Mouse (Mus musculus) frontal cortex, postnatal 36 days (tissue): ENCODE data around the gene Sult2a7.

Experiments
- DNase-seq, 2 experiments: peaks; one replicate each; pipeline ENCODE4 v3.0.0; 2022; ENCODE audit warnings: low spot score in 2 of 2

The Sult2a7 gene

DNA sequence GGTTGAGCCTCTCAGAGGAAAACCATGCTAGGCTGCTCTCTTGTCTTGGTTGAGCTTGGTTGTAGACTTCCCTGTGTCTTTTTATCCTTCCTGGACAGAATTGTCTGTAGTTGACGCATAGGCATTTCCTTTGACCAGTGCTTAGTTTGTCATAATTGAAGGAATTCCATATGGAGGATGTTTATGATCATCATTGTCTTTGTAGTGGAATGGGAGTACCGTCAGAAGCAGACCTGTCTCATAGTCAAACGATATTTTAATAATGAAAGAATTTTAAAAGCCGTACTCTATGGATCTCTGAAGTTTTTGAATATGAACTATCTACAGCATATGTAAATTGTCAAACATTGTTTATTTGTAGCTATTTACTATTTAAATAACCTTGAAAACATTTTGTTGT, at the start of gene Sult2a7:
Gene Sult2a7 (minus strand): TSS at position 101 of the 400 bp plus-strand sequence.
- no peak for DNase-seq

- DNase-seq: no peak
Observed at GRCm38 (mm10) chr7:14525280-14525679, 31.2 kb upstream of the Sult2a7 start.

DNA sequence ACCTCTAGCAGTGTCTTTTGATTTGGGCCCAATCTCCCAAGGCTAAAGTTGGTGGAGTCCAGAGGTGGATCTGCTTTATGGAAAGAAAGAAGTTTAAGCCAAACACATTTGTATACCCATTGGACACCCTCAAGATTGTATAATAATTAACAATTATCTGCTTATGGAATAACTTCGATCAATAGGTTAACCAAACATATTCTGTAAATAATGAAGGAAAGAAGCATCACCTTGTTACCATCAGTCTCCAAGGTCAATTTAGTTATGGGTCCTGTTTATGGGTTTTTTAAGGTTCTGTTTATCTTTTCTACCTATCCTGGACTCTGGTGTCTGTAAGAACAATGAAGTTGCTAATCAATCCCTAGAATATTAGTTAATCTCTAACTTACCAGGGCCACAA, 28.6 kb upstream of the Sult2a7 start:
- DNase-seq: no peak

GRCm38 (mm10) chr7:14518301-14518700, 24.3 kb upstream of the Sult2a7 start:
- DNase-seq: no peak

- DNase-seq: no peak
Observed at GRCm38 (mm10) chr7:14492886-14493285, 1.1 kb downstream of the Sult2a7 start.

DNA sequence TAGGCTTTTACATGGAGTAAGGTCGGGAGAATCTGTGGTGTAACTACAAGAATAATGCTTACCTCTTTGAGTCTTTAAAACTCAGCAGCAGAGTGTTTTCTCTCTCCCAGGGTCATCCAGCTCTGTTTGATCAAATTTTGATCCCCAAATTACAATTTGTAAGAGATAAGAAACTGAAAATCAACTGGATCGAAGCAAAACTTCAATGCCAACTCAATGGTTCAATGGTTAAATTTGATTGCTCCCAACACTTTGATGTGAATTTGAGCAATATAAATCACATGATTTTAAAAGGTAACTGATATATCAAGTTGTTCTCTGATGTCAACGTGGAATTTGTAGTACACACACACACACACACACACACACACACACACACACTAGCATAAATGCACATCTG, 47.5 kb downstream of the Sult2a7 start, which contains the start of gene Sult2a8:
Gene Sult2a8 (minus strand): TSS at position 236 of the 400 bp plus-strand sequence.
- no peak for DNase-seq

DNA sequence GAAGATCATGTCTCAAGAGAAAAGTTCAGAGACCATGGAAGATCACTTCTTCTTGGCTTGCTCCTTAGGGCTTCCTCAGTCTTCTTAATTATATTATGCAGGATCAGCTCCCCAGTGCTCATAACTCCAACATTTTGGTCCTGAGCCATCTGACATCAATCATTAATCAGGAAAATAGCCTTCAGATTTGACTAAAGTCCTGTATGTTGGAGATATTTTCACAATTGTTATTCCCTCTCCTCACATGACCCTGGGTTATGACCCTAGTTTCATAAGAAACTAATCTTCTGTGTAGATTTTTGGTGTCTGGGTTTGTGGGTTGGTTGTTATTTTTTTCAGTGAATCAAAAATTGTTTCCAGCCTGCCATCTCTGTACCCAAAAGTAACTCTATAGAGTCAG, 54.4 kb downstream of the Sult2a7 start:
- no peak for DNase-seq

- no peak for DNase-seq
Observed at GRCm38 (mm10) chr7:14438484-14438883, 55.5 kb downstream of the Sult2a7 start.

GRCm38 (mm10) chr7:14438029-14438428, 56.0 kb downstream of the Sult2a7 start:
- no peak for DNase-seq
